Mouse (Mus musculus): Measurements from ENCODE around the gene Pla1a.
"Not testable (repeated sequence)": the region's sequence is repeated elsewhere in the genome, so short reads cannot be mapped to it uniquely, and the experiment has no call there.

The Pla1a gene

GRCm38 (mm10) chr16:38432498-38433425 is at the start of gene Pla1a:
Pla1a (minus strand) TSS chr16:38433145.
- no peak for DNase-seq (ENCODE audit: low spot score)

GRCm38 (mm10) chr16:38481327-38481726 is 48.4 kb upstream of the Pla1a start:
- no peak for DNase-seq (ENCODE audit: low spot score)

- DNase-seq (ENCODE audit: low spot score) = no peak
Observed at GRCm38 (mm10) chr16:38478296-38478695, 45.4 kb upstream of the Pla1a start.

- not testable (repeated sequence) for DNase-seq (ENCODE audit: low spot score)
Observed at GRCm38 (mm10) chr16:38477241-38477608, 44.3 kb upstream of the Pla1a start.

GRCm38 (mm10) chr16:38476312-38477240 is 43.6 kb upstream of the Pla1a start:
- no peak for DNase-seq (ENCODE audit: low spot score)

- no peak for DNase-seq (ENCODE audit: low spot score)
Observed at GRCm38 (mm10) chr16:38475681-38476311, 42.9 kb upstream of the Pla1a start.

GRCm38 (mm10) chr16:38474677-38475286 is 41.8 kb upstream of the Pla1a start:
- no peak for DNase-seq (ENCODE audit: low spot score)

- no peak for DNase-seq (ENCODE audit: low spot score)
Observed at GRCm38 (mm10) chr16:38473661-38474060, 40.7 kb upstream of the Pla1a start.

GRCm38 (mm10) chr16:38472507-38472873 is 39.5 kb upstream of the Pla1a start:
- no peak for DNase-seq (ENCODE audit: low spot score)

GRCm38 (mm10) chr16:38471697-38472506 is 39.0 kb upstream of the Pla1a start:
- no peak for DNase-seq (ENCODE audit: low spot score)

- DNase-seq (ENCODE audit: low spot score) = no peak
Observed at GRCm38 (mm10) chr16:38469437-38469836, 36.5 kb upstream of the Pla1a start.

- no peak for DNase-seq (ENCODE audit: low spot score)
Observed at GRCm38 (mm10) chr16:38468706-38469018, 35.7 kb upstream of the Pla1a start.

GRCm38 (mm10) chr16:38467917-38468705 is 35.2 kb upstream of the Pla1a start:
- DNase-seq (ENCODE audit: low spot score) = no peak

- DNase-seq (ENCODE audit: low spot score) = no peak
Observed at GRCm38 (mm10) chr16:38467091-38467916, 34.4 kb upstream of the Pla1a start.

GRCm38 (mm10) chr16:38466089-38466488 is 33.1 kb upstream of the Pla1a start:
- no peak for DNase-seq (ENCODE audit: low spot score)

GRCm38 (mm10) chr16:38463305-38463704 is 30.4 kb upstream of the Pla1a start:
- no peak for DNase-seq (ENCODE audit: low spot score)

- no peak for DNase-seq (ENCODE audit: low spot score)
Observed at GRCm38 (mm10) chr16:38462161-38462560, 29.2 kb upstream of the Pla1a start.

- DNase-seq (ENCODE audit: low spot score) = no peak
Observed at GRCm38 (mm10) chr16:38461749-38462148, 28.8 kb upstream of the Pla1a start.

GRCm38 (mm10) chr16:38459990-38460389 is 27.0 kb upstream of the Pla1a start:
- no peak for DNase-seq (ENCODE audit: low spot score)

Data from urinary bladder, postnatal 10 days (tissue).